Mouse (Mus musculus) lung, postnatal 0 days (tissue): Measurements from ENCODE around the gene Rras.

Experiments used
- CTCF ChIP-seq: IDR thresholded peaks from 2 replicates; pipeline ENCODE4 v1.5.1; 2016; ENCODE audit warnings: antibody characterized with exemption, mild to moderate bottlenecking
- EP300 ChIP-seq: IDR thresholded peaks from 2 replicates; pipeline ENCODE4 v1.6.1; 2016; ENCODE audit warnings: antibody characterized with exemption, mild to moderate bottlenecking, control low read depth

DNA sequence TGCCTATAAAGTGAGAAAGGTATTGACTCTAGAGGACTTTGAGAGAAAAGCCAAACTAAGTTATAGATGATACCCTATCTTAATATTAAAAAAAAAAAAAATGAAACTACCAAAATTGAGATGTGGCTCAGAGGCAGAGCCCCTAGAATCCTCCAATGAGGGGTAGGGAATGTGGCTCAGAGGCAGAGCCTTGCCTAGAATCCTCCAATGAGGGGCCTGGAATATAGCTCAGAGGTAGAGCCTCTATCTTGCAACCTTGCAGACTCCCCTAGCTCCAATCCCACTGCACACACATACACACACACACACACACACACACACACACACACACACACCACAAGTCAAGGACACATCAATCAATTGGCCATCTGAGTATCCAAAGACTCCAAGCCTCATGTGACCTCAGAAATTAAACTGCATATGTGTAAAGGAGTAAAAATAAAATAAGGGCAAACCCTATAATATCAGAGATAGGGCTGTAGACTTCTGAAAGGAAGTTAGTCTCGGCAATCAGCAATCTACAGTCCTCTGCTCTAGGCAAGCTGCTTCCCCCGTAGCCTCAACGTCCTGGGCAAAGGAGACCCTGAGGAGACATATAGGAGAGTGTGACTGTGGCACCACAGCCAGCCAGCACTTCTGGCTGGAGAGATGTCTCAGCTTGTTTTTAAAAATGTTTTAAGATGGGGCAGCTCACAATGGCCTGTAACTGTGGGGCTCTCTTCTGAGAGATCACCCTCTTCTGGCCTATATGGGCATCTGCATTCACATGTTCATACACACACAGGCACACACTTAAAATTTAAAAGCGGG, 49.6 kb downstream of the Rras start:
- TF ChIP-seq EP300 (no peak), CTCF (no peak)
